Mouse (Mus musculus) left cerebral cortex, postnatal 25 days (tissue): ENCODE measurements around the gene Mmrn1. TPM values are rescaled to one million over a fixed set of nuclear protein-coding genes. Genes with fewer than 3 reads are reported as not detected.

ENCODE experiments used
- DNase-seq, 2 experiments: peaks; one replicate each; pipeline ENCODE4 v3.0.0; 2022; ENCODE audit warnings: low spot score in 2 of 2, mixed read lengths in 1 of 2
- intact Hi-C: fragments of 180-260 bp; cut with DNase I; formaldehyde crosslinking; loops from one replicate; pipeline ENCODE4 v1.15.1; 2025
- total RNA-seq, 2 experiments: library from RNA; stranded (reverse); gene quantifications; 2 replicates each; pipeline ENCODE4 v1.2.3; 2021

The Mmrn1 gene
- total RNA-seq, 2 experiments from 2014 or later = 0.11 TPM; not detected in 1

DNA sequence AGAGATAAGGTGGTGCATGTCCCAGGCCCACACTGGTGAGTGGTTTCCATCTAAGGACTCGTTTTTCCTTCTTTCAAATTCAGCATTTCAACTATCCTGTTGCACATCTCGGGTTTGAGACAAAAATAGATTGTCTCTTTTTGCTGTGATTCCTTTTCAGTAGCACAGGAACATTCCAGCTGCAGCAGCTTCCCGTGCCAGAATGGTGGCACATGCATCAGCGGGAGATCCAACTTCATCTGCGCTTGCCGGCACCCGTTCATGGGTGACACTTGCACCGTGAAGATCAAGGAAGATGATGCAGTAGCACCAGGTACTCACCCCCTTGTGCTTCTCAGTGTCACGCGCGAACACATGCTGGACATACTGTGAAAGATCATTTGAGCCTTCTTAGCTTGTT is 62.1 kb downstream of the Mmrn1 start:
- intact Hi-C loops = loop anchor here (2.0 to 5.0 kb wide), 2 partner anchors 195 to 314 kb away; partner anchors contain the start of gene Ccser1

DNA sequence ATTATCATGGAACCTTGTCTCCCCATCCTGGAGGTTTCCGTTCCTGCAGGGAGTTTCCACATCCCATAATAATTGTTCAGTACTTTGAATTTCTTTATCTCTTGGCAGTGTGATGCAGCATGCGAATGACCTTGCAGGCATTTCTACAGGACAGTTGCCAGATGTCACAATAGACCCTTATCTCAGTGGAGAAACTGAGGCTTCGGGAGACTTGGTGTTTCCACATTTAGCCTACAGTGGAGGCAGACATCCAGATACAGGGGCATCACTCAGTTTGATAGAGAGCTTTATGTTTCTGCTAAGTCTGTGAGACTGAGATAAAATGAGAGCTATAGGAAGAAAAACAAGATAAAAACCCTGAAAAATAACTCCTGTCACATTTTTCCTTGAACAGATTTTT is 63.0 kb downstream of the Mmrn1 start:
- no peak for DNase-seq
- intact Hi-C loops = loop anchor here (2.0 to 5.0 kb wide), 2 partner anchors 194 to 313 kb away; partner anchors contain the start of gene Ccser1

More for the DNA sequence above, 62.1 kb downstream of the Mmrn1 start:
- peak; percentile 26 to 49 for DNase-seq

DNA sequence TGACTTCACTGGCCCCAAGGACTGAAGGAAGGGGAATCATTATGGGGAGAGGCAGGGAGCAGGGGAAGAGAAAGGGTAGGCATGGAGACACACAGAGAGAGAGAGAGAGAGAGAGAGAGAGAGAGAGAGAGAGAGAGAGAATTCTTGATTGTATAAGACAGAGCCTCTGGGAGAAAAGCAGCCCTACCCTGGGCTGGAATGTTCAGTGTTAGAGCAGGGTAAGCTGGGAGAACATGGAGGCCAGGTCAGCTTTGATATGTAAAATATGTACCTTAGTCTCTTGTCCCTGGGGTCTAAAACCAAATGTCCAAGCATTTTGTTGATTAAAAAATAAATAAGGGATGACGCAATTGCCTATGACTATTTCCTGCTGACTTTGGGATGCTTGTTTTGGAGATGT is 67.6 kb downstream of the Mmrn1 start:
- no peak for DNase-seq
- intact Hi-C loops = loop anchor here (5.0 kb wide), 1 partner anchor 180 kb away; no protein-coding TSS in a partner anchor

DNA sequence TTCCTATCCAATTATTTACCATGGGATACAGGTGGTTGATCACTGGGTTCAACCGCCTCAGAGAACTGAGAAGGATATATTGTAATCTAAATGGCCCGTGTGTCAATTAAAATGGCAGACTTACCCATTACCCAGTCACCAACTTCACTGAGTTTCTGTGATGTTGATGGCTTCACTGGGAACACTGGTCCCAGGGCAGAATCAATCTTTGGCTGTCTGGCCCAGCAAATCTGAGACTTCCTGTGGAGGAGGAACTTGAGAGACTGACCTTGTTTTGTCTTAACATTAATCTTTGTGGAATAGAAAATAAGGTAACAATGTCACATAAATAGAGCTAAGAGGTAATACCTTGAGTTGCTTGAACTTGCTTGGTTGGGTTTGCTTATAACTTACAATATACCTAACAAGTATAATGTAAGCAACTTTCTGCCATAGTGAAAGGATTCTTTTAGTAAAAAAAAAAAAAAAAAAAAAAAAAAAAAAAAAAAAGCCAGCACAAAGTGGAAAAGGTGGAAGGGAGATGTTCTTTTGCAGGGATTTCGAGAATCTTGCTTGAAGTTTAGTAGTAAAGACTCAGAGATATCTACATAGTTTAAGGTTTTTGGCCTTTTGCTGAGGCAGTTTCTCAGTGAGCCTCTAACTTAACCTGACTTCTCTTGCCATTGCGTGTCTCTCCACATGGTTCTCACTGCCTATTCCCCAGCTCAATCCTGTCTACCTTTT is 68.8 kb downstream of the Mmrn1 start:
- no peak for DNase-seq
- intact Hi-C loops = loop anchor here (5.0 kb wide), 1 partner anchor 179 kb away; no protein-coding TSS in a partner anchor

DNA sequence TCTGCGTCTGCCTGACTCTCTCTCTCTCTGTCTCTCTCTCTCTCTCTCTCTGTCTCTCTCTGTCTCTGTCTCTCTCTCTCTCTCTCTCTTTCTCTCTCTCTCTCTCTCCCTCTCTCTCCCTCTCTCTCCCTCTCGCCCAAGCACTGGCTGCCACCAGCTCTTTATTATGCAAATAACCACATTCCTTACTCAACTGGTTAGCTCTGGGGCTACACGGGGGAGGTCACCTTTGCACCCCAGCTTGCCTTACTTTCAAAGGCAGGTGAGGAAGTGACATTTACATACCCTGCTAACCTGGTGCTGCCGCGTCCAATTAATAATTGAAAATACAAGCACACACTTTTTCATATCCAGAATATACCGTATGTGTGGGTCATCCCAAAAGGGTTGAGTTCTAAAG is 69.3 kb downstream of the Mmrn1 start:
- intact Hi-C loops = loop anchor here (5.0 kb wide), 1 partner anchor 178 kb away; no protein-coding TSS in a partner anchor
- no peak for DNase-seq

DNA sequence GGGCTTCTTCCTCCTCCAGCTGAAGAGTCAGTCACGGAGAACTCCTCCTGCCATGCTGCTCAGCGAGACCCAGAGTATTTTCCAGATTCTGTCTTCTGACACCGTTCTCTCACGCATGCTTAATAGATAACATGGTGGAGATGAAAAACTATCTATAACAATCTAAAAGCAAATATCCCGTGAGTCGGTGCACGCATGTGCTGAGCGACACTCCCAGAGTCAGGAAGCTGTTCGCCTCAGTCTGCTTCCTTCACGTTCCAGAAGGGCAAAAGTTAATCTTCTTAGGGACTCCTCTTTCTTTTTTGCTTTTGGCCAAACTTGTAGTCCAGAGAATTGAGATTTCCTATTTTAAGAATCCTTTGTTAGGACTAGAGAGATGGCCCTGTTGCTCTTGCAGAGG is 69.7 kb downstream of the Mmrn1 start:
- intact Hi-C loops = loop anchor here (5.0 kb wide), 1 partner anchor 178 kb away; no protein-coding TSS in a partner anchor
- DNase-seq = no peak

DNA sequence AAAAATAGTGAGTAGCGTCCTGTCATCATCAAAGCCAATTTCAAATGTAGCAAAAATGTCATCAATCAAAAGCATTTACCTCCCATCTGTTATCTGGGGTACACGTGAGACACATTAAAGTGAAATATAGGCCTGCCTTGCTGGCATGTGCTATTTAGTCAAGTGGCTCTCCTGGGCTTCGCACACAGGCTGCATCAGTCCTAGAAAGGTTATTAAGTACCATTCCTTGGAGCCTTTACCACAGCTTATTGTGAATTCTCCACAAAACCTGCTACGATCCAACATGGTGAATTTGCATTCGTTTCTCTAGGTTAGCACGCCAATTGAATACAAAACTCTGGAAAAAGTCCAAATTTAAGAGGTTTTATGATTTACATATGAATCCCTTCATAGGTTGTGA is 70.8 kb downstream of the Mmrn1 start:
- no peak for DNase-seq
- intact Hi-C loops = no loop called here

DNA sequence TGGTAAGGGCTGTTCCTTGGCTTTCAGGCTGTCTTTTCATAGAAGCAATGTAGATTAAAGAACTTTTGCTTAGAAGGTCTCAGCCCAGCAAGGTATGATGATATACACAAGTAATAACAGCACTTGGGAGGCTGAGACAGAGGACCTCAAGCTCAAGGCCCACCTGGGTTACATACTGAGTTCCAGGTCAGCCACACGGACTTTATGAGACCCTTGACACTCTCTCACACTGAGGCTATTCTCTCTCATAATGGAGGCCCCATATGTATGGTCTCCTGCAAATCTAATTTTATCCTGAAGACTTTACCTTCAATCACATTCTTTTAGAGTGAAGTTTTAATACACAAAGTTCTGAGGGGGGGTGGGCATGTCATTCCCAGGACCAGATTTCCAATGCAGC is 71.6 kb downstream of the Mmrn1 start:
- no peak for DNase-seq
- intact Hi-C loops = no loop called here

DNA sequence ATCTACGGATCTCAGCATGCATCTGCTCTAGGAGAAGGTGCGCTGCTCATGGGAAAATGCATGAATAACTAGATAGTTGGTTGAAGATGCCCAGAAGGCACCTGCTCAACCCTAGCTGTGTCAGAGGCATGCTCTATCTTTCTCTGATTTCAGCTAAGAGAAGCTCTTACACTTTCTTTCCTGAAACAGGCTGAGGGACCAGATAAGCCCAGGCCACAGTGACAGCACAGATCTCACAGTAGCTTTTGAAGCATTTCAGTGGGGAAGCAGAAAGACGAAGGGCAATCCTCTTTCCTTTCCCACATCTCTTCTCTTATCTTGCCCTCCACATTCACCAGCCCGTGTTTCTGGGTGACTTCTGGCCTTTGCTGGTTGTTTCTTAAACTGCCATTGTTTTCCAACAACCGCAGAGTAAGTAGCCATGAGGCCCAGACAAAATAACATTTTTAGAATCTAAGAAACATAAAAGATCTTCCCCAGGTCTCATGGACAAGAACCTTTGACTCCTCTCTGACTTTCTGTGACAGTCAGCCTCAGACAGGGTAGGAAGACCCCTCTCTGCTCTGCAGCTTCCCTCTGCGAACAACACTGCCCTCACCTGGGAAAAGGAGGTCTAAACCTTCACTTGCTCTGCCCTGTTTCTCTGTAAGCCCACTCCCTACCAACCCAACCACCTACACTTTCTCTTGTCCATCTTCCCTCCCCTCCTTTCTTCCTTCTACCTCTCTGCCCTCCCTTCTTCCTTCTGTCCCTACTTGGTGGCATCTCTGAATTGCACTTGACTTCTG is 76.4 kb downstream of the Mmrn1 start:
- DNase-seq = no peak
- intact Hi-C loops = no loop called here

DNA sequence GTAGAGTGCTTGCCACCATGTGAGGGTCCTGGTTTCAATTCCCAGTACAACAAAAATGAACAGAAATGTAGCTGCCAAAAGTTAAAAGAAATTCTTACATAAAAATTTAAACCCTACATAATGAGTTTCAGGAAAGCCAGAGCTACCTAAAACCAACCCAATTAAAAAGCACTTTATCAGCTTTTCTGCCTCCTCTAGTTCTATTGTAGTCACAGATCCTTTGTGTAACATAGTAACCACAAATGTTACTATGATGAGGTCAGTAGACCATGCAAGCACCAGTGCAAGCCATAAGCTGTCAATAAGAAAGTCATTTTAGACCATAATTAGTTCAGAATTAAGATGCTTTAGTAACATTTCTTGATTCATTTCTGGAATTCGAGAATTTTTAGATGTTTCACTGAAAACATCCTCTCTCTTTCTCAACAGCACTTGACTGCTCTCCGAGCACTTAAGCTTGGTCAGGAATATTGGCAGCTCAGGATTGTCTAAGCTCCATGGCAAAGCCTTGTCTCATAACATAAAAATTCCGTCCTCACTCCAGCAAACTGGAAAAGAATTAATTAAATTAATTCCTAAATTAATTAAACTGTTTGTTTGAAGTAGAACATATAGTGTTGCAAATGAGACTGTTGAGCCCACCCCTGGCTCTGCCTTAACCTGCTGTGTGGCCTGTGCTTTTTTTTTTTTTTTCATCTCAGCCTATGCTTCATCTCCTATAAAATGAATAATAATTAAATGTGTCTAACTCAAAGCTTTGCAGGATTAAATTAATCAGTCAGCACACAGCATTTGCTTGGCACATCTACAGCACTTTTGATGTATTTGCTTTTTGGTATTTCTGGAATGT is 79.4 kb downstream of the Mmrn1 start:
- no peak for DNase-seq
- intact Hi-C loops = no loop called here

DNA sequence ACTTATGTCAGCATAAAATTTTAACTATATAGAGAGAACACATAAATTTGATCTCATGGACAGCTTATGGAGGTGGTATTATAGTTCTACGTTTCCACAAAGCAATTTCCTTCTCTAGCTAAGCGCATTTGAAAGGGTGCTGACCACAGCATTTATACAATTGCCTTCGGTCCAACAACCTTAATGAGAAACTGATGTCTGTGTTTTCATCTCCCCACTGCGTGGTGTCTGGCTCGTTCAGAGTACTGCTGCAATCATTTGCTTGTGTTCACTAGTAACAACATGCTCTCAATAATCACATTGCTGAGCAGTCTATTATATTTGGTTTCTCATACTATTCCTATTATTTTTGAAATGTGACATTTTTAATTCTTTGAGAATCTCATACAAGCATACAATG is 89.0 kb downstream of the Mmrn1 start:
- DNase-seq = no peak
- intact Hi-C loops = no loop called here

DNA sequence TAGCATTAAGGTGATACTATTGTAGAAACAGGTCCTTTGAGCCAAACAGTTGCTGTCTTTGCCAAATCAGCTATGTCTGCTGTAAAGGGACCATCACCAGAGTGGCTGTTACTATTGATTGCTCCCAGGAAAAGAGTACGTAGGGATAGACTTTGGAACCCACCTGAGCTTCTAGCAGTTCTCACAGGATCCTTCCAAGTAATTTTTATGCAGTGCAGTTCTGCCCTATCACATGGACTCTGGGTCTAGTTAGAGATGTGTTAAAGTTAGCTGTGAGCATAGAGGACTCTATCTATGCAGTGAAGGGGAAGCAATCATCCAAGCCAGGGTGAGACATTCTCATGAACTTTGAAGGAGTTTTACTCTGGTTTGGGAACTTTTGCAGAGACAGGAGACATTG is 94.9 kb downstream of the Mmrn1 start:
- DNase-seq = no peak

DNA sequence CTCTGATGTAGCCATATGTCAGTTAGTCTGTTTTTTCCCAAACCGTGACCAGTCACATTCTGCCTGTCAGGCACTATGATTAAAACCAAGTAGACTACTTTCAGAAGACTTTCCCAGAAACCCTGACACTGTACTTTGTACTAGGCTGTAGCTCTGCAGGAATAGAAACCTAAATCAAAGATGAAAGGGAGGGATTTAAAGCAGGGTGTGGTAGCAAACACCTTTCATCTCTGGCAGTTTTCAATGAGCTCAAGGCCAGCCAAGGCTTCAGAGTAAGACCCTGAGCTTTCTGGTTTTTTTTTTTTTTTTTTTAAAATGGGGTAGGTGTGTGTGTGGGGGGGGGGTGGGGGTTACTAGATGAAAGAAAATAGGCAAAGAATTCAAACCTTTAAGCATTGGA is 96.2 kb downstream of the Mmrn1 start:
- DNase-seq = no peak
- intact Hi-C loops = no loop called here

More for the DNA sequence above, 94.9 kb downstream of the Mmrn1 start:
- intact Hi-C loops = no loop called here

DNA sequence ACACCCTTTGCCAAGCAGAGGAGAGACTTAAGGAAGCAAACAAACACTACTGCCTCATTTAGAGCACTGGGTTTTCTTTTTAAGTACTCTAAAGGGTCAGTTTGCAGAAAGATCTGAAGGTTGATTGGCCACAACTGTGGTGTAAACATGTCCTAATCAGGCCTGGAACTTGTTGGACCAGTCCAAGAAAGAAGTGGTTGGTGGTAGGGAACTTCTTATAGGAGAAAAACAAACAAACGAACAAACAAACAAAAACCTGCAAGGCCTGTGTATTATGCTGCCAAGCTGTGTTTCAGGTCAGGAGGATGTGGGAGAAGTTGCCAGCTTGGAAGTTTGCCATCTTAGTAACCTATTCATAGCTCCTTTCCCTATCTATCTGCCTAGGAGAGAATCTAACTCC is 108.5 kb downstream of the Mmrn1 start:
- DNase-seq = no peak
- intact Hi-C loops = no loop called here

Other genes starting within 250 kb of the Mmrn1 start
- gene Snca, start 95.1 kb upstream of the Mmrn1 start, total RNA-seq = 100 to 1,000 TPM; 403 to 431 TPM